Mouse (Mus musculus): ENCODE measurements at regions not wholly inside any gene's neighbourhood (a gene's known extent, or its start where the extent isn't known, plus 50 kb on each side); places are given as distances from the start of the nearest gene placed in this dataset.

DNA sequence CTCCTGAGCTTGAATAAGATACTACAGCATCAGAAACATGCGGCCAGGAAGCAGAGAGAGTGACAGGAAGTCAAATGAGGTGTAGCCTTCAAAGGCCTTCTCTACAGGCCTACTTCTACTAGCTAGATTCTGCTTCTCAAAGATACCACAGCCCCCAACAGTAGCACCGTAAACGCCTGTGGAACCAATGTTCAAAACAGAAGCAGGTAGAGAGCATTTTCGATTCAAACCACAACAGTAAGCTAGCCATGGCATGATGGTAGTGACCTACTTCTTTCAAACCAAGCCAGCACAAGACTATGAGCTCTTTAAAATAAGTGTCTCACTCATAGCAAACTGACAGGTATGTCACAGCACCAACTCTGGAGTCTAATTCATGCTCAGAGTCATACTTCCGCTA, 134.0 kb upstream of the Kcnh8 start:
- Histone ChIP-seq H3K36me3 (ENCODE audit: control insufficient read depth, insufficient read depth, low read length, poor library complexity, severe bottlenecking) (no peaks in the 10 kb centered on the region), H3K27ac (ENCODE audit: insufficient read depth, low read length) (no peak overlapping the region), H3K4me1 (ENCODE audit: control insufficient read depth, insufficient read depth, low read length) (no peaks in the 10 kb centered on the region), H3K27me3 (ENCODE audit: control insufficient read depth, insufficient read depth, low read length, poor library complexity, severe bottlenecking) (no peaks in the 10 kb centered on the region), H3K4me3 (ENCODE audit: low read depth, low read length) (no peak overlapping the region), H3K9ac (ENCODE audit: low read depth, poor library complexity, severe bottlenecking) (no peak overlapping the region), H3K9me3 (replicated peaks; ENCODE audit: control insufficient read depth, insufficient read depth, low read length, poor library complexity, severe bottlenecking) (no peaks in the 10 kb centered on the region; the same call in 1 of the 2 replicates)
- no peak for TF ChIP-seq EP300 (IDR thresholded peaks at IDR 0.05; ENCODE audit: insufficient read depth, low read depth, low read length)
- no peak for TF ChIP-seq CTCF (IDR thresholded peaks at IDR 0.05; ENCODE audit: low read depth, low read length)
- no peak for TF ChIP-seq POLR2A (IDR thresholded peaks at IDR 0.05; ENCODE audit: insufficient read depth, low read length)

DNA sequence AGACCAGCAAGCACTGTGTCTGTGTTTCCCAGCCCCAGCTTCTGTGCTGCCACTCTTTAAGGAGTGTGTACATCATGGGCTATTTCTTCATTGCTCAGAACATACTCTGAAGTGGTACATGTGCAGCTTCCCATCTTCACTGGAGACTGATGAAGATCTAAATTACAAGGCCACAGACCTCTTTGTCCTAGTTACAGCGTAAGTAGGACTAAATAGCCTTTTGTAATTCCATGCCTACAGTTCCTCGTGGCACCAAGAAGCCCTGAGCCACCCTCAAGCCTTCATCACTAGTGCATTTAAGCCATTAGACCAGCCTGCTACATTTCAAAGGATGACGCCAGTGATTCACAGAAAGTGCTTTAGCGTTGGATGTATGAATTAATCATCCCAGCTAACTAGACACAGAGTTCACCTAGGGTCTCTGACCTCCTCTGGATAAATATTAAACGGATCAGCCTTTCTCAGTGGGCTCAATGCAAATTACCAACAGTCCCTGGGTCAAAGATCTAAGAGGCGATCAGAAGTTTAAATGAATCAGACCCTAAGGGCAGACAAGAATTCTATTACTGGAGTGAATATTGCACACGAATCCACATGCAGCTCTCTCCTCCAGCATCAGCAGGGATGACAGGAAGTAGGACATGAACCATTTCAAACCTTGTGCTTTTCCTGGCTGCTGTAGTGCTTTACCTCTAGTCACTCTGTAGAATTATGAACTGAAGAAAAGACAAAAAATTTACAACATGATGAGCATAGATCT, 123.0 kb upstream of the Kcnh8 start:
- Histone ChIP-seq H3K4me3 (ENCODE audit: low read depth, low read length) (no peak overlapping the region), H3K9me3 (replicated peaks; ENCODE audit: control insufficient read depth, insufficient read depth, low read length, poor library complexity, severe bottlenecking) (peaks cover 2% of the 10 kb centered on the region; the same call in 1 of the 2 replicates), H3K9ac (ENCODE audit: low read depth, poor library complexity, severe bottlenecking) (no peak overlapping the region), H3K27ac (ENCODE audit: insufficient read depth, low read length) (no peak overlapping the region), H3K36me3 (ENCODE audit: control insufficient read depth, insufficient read depth, low read length, poor library complexity, severe bottlenecking) (no peaks in the 10 kb centered on the region), H3K27me3 (ENCODE audit: control insufficient read depth, insufficient read depth, low read length, poor library complexity, severe bottlenecking) (no peaks in the 10 kb centered on the region), H3K4me1 (ENCODE audit: control insufficient read depth, insufficient read depth, low read length) (no peaks in the 10 kb centered on the region)
- TF ChIP-seq CTCF (IDR thresholded peaks at IDR 0.05; ENCODE audit: low read depth, low read length) (no peak), POLR2A (IDR thresholded peaks at IDR 0.05; ENCODE audit: insufficient read depth, low read length) (no peak), EP300 (IDR thresholded peaks at IDR 0.05; ENCODE audit: insufficient read depth, low read depth, low read length) (no peak)

DNA sequence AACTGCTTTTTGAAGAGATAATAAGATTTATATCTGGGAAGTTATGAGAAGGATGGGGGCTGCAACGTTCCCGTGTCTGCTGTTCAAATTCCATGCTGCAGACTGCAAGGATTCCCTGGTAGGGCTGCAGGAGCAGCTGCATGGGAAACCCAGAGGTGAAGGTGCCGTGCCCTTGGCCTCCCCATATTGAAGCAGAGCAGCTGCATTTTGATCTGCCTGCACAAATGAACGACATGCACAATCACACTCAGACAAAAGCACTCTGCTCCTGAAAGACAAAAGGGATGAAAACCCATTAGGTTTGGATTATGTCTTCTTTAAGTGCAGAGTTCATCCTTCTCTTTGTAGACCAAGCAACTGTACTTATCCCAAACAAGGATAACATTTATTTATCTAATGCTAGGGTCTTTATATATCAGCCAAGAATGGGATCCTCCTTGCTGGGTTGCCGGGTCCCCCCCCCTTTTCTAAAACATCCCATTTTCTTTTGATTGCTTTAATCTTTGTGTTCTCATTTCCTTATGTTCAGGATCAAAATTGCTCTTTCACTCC, 122.3 kb upstream of the Kcnh8 start:
- peaks cover 2% of the 10 kb centered on the region; the same call in 1 of the 2 replicates for H3K9me3 ChIP-seq (replicated peaks; ENCODE audit: control insufficient read depth, insufficient read depth, low read length, poor library complexity, severe bottlenecking)
- H3K36me3 ChIP-seq (ENCODE audit: control insufficient read depth, insufficient read depth, low read length, poor library complexity, severe bottlenecking), result no peaks in the 10 kb centered on the region
- no peak overlapping the region for H3K9ac ChIP-seq (ENCODE audit: low read depth, poor library complexity, severe bottlenecking)
- no peak overlapping the region for H3K27ac ChIP-seq (ENCODE audit: insufficient read depth, low read length)
- H3K4me1 ChIP-seq (ENCODE audit: control insufficient read depth, insufficient read depth, low read length), result no peaks in the 10 kb centered on the region
- no peaks in the 10 kb centered on the region for H3K27me3 ChIP-seq (ENCODE audit: control insufficient read depth, insufficient read depth, low read length, poor library complexity, severe bottlenecking)
- no peak for TF ChIP-seq POLR2A (IDR thresholded peaks at IDR 0.05; ENCODE audit: insufficient read depth, low read length)
- TF ChIP-seq EP300 (IDR thresholded peaks at IDR 0.05; ENCODE audit: insufficient read depth, low read depth, low read length), result no peak
- TF ChIP-seq CTCF (IDR thresholded peaks at IDR 0.05; ENCODE audit: low read depth, low read length), result no peak
- H3K4me3 ChIP-seq (ENCODE audit: low read depth, low read length), result no peak overlapping the region

DNA sequence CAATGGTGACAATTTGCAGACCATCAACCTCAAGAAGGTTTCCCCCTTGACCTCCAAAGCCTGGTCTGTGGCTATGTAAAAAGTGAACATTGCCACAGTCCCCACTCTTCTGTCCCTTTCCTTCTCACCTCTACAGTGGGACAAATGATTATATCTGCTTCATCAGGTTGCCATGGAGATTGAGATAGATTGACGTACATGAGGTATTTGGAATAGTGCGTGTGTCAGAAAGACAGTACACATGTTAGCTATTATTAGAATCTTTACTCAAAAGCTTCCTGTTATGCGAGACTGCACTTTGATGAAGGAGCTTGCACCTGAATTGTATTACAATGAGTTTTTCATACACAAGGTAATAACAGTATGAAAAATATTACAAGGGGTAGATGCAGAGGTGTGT, 95.7 kb upstream of the Kcnh8 start:
- no peak overlapping the region for H3K9ac ChIP-seq (ENCODE audit: low read depth, poor library complexity, severe bottlenecking)
- no peaks in the 10 kb centered on the region for H3K27me3 ChIP-seq (ENCODE audit: control insufficient read depth, insufficient read depth, low read length, poor library complexity, severe bottlenecking)
- no peak overlapping the region for H3K27ac ChIP-seq (ENCODE audit: insufficient read depth, low read length)
- H3K9me3 ChIP-seq (replicated peaks; ENCODE audit: control insufficient read depth, insufficient read depth, low read length, poor library complexity, severe bottlenecking), result no peaks in the 10 kb centered on the region
- H3K4me3 ChIP-seq (ENCODE audit: low read depth, low read length), result no peak overlapping the region
- H3K36me3 ChIP-seq (ENCODE audit: control insufficient read depth, insufficient read depth, low read length, poor library complexity, severe bottlenecking), result no peaks in the 10 kb centered on the region
- TF ChIP-seq EP300 (IDR thresholded peaks at IDR 0.05; ENCODE audit: insufficient read depth, low read depth, low read length) (no peak), CTCF (IDR thresholded peaks at IDR 0.05; ENCODE audit: low read depth, low read length) (no peak), POLR2A (IDR thresholded peaks at IDR 0.05; ENCODE audit: insufficient read depth, low read length) (no peak)
- H3K4me1 ChIP-seq (ENCODE audit: control insufficient read depth, insufficient read depth, low read length), result no peaks in the 10 kb centered on the region

DNA sequence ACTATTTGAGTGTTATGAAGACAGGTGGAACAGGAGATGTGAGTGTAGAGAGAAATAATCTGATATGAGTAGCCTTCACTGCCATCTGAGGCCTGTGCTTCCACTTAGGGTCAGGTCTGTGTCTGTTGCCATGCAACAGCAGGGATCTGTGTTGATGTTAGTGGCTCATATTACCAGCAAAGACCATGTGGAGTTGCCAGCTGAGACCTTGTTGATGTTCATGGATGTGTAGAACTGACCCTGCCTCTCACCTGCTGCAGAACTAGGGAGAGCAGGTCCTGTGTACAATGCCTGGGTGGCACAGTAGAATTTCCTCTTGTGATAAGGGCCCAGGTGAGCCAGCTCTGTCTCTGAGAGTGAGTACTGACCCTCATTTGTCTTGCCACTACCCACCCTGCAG, 72.2 kb upstream of the Kcnh8 start:
- Histone ChIP-seq H3K27ac (ENCODE audit: insufficient read depth, low read length) (no peak overlapping the region), H3K9me3 (replicated peaks; ENCODE audit: control insufficient read depth, insufficient read depth, low read length, poor library complexity, severe bottlenecking) (no peaks in the 10 kb centered on the region)
- TF ChIP-seq CTCF (IDR thresholded peaks at IDR 0.05; ENCODE audit: low read depth, low read length), result no peak
- no peak for TF ChIP-seq POLR2A (IDR thresholded peaks at IDR 0.05; ENCODE audit: insufficient read depth, low read length)
- no peak for TF ChIP-seq EP300 (IDR thresholded peaks at IDR 0.05; ENCODE audit: insufficient read depth, low read depth, low read length)

More for the DNA sequence above, 72.2 kb upstream of the Kcnh8 start:
- Histone ChIP-seq H3K27me3 (ENCODE audit: control insufficient read depth, insufficient read depth, low read length, poor library complexity, severe bottlenecking) (no peaks in the 10 kb centered on the region), H3K4me1 (ENCODE audit: control insufficient read depth, insufficient read depth, low read length) (no peaks in the 10 kb centered on the region), H3K9ac (ENCODE audit: low read depth, poor library complexity, severe bottlenecking) (no peak overlapping the region), H3K36me3 (ENCODE audit: control insufficient read depth, insufficient read depth, low read length, poor library complexity, severe bottlenecking) (no peaks in the 10 kb centered on the region), H3K4me3 (ENCODE audit: low read depth, low read length) (no peak overlapping the region)
